Mouse (Mus musculus) limb, embryonic 12.5 days (tissue): ENCODE data around the gene Smim5. TPM values are rescaled to one million over a fixed set of nuclear protein-coding genes. Genes with fewer than 3 reads are reported as not detected.

Experiments used
- ATAC-seq: fragments of 200-750 bp; cut with Nextera tagmentation; 2 replicates; pipeline ENCODE4 v1.8.0; 2017; ENCODE audit warnings: low read depth, moderate TSS enrichment; ENCODE audit not compliant: insufficient number of reproducible peaks, insufficient read depth, low FRiP score, low TSS enrichment
- H3K27ac ChIP-seq: fragments of 300-500 bp; sonication (generic); 2 replicates; pipeline ENCODE4 v1.5.1; 2016; ENCODE audit warnings: mild to moderate bottlenecking, moderate library complexity
- H3K27me3 ChIP-seq: fragments of 300-500 bp; sonication (generic); 2 replicates; pipeline ENCODE4 v1.6.1; 2016; ENCODE audit warnings: mild to moderate bottlenecking, moderate library complexity
- H3K36me3 ChIP-seq: fragments of 300-500 bp; sonication (generic); 2 replicates; pipeline ENCODE4 v1.6.1; 2016; ENCODE audit warnings: mild to moderate bottlenecking, moderate library complexity
- H3K4me1 ChIP-seq: fragments of 300-500 bp; sonication (generic); replicated peaks from 2 replicates; pipeline ENCODE4 v1.6.1; 2016
- H3K4me2 ChIP-seq: fragments of 300-500 bp; sonication (generic); 2 replicates; pipeline ENCODE4 v1.6.1; 2016; ENCODE audit warnings: mild to moderate bottlenecking, moderate library complexity
- H3K4me3 ChIP-seq: fragments of 300-500 bp; sonication (generic); replicated peaks from 2 replicates; pipeline ENCODE4 v1.5.1; 2016; ENCODE audit warnings: mild to moderate bottlenecking
- H3K9ac ChIP-seq: fragments of 300-500 bp; sonication (generic); replicated peaks from 2 replicates; pipeline ENCODE4 v1.6.1; 2016; ENCODE audit warnings: mild to moderate bottlenecking, moderate library complexity
- H3K9me3 ChIP-seq: fragments of 300-500 bp; sonication (generic); 2 replicates; pipeline ENCODE4 v1.6.1; 2016; ENCODE audit warnings: mild to moderate bottlenecking, moderate library complexity
- WGBS: fragments of 180-500 bp; shearing (Covaris S2); methylation state at CpG from one replicate; pipeline ENCODE4 v1.1.7; 2016; 5-methylcytosine and 5-hydroxymethylcytosine counted together
- polyA plus RNA-seq: library from polyadenylated mRNA; unstranded; fragments of >200 nt; fragmentation: Nextera tagmentation; extraction: Ambion mirVana; gene quantifications from 2 replicates; pipeline ENCODE4 v1.2.1, GENCODE M21; 2016

Gene Smim5
- polyA plus RNA-seq, 1 experiment from 2014 or later, result 3.1 TPM

GRCm38 (mm10) chr11:115929818-115930217, 30.1 kb downstream of the Smim5 start:
- Histone ChIP-seq H3K36me3 (peaks cover 34% of the 10 kb centered on the region), H3K27me3 (no peaks in the 10 kb centered on the region), H3K4me2 (no peak overlapping the region), H3K9ac (no peak overlapping the region), H3K4me3 (no peak overlapping the region), H3K4me1 (peaks cover 18% of the 10 kb centered on the region), H3K27ac (no peak overlapping the region), H3K9me3 (no peaks in the 10 kb centered on the region)
- WGBS, result 71% methylated on average over 3 of the region's 3 CpGs
- no peak for ATAC-seq

GRCm38 (mm10) chr11:115931235-115931634, 31.5 kb downstream of the Smim5 start:
- Histone ChIP-seq H3K9me3 (no peaks in the 10 kb centered on the region), H3K27ac (no peak overlapping the region), H3K4me1 (peaks cover 19% of the 10 kb centered on the region), H3K4me3 (no peak overlapping the region), H3K27me3 (no peaks in the 10 kb centered on the region), H3K9ac (no peak overlapping the region), H3K4me2 (no peak overlapping the region), H3K36me3 (peaks cover 41% of the 10 kb centered on the region)
- ATAC-seq, result no peak
- WGBS, result 71% methylated on average over 3 of the region's 3 CpGs

GRCm38 (mm10) chr11:115933108-115933746, 33.5 kb downstream of the Smim5 start, which contains the start of the genes Sap30bp and Recql5:
Sap30bp (plus strand) TSS chr11:115933282.
Recql5 (minus strand) TSS chr11:115933477.
- Histone ChIP-seq H3K4me1 (peaks cover 19% of the 10 kb centered on the region), H3K9ac (peak within 1 kb of the TSS; percentile 88), H3K27me3 (no peaks in the 10 kb centered on the region), H3K4me2 (peak within 1 kb of the TSS; percentile 84), H3K9me3 (no peaks in the 10 kb centered on the region), H3K27ac (0 out of 2 replicates have a peak within 1 kb of the TSS, but pooled peaks have one; percentile 26), H3K36me3 (peaks cover 44% of the 10 kb centered on the region), H3K4me3 (peak within 1 kb of the TSS; percentile 91)
- WGBS, result under 1% methylated on average over 28 of the region's 28 CpGs
- ATAC-seq, result peak; percentile 90

- Histone ChIP-seq H3K9me3 (no peaks in the 10 kb centered on the region), H3K9ac (peak overlapping the region; percentile 88), H3K36me3 (peaks cover 42% of the 10 kb centered on the region), H3K4me1 (peaks cover 19% of the 10 kb centered on the region), H3K4me3 (peak overlapping the region; percentile 91), H3K27ac (0 out of 2 replicates have a peak overlapping the region, but pooled peaks have one; percentile 26), H3K27me3 (no peaks in the 10 kb centered on the region), H3K4me2 (peak overlapping the region; percentile 77)
- ATAC-seq, result 0 out of 2 replicates have a peak, but pooled peaks have one; percentile 10
- 1% methylated on average over 16 of the region's 16 CpGs for WGBS
Observed at GRCm38 (mm10) chr11:115933747-115934110, 34.0 kb downstream of the Smim5 start.

GRCm38 (mm10) chr11:115939690-115940329, 40.0 kb downstream of the Smim5 start:
- peaks cover 93% of the 10 kb centered on the region for H3K36me3 ChIP-seq
- no peak overlapping the region for H3K9ac ChIP-seq
- no peak overlapping the region for H3K4me3 ChIP-seq
- no peak overlapping the region for H3K27ac ChIP-seq
- no peak for ATAC-seq
- H3K9me3 ChIP-seq, result no peaks in the 10 kb centered on the region
- no peaks in the 10 kb centered on the region for H3K27me3 ChIP-seq
- H3K4me2 ChIP-seq, result no peak overlapping the region
- peaks cover 1% of the 10 kb centered on the region for H3K4me1 ChIP-seq
- WGBS, result 48% methylated on average over 6 of the region's 6 CpGs

GRCm38 (mm10) chr11:115941980-115942379, 42.2 kb downstream of the Smim5 start:
- Histone ChIP-seq H3K4me2 (no peak overlapping the region), H3K36me3 (peaks cover 94% of the 10 kb centered on the region), H3K9ac (no peak overlapping the region), H3K4me1 (no peaks in the 10 kb centered on the region), H3K27ac (no peak overlapping the region), H3K27me3 (no peaks in the 10 kb centered on the region), H3K4me3 (no peak overlapping the region), H3K9me3 (no peaks in the 10 kb centered on the region)
- no peak for ATAC-seq
- WGBS, result 86% methylated on average over 7 of the region's 7 CpGs

GRCm38 (mm10) chr11:115945247-115945646, 45.5 kb downstream of the Smim5 start:
- no peaks in the 10 kb centered on the region for H3K9me3 ChIP-seq
- no peaks in the 10 kb centered on the region for H3K4me1 ChIP-seq
- no peak overlapping the region for H3K9ac ChIP-seq
- no peak overlapping the region for H3K4me2 ChIP-seq
- no peaks in the 10 kb centered on the region for H3K27me3 ChIP-seq
- H3K27ac ChIP-seq, result 0 out of 2 replicates have a peak overlapping the region, but pooled peaks have one; percentile 23
- peaks cover 98% of the 10 kb centered on the region for H3K36me3 ChIP-seq
- no peak for ATAC-seq
- 88% methylated on average over 8 of the region's 8 CpGs for WGBS
- H3K4me3 ChIP-seq, result no peak overlapping the region

GRCm38 (mm10) chr11:115946221-115946828, 46.6 kb downstream of the Smim5 start:
- H3K9ac ChIP-seq, result no peak overlapping the region
- no peaks in the 10 kb centered on the region for H3K4me1 ChIP-seq
- H3K9me3 ChIP-seq, result no peaks in the 10 kb centered on the region
- 89% methylated on average over 9 of the region's 9 CpGs for WGBS
- no peak overlapping the region for H3K4me2 ChIP-seq
- H3K4me3 ChIP-seq, result no peak overlapping the region
- no peak for ATAC-seq
- no peak overlapping the region for H3K27ac ChIP-seq
- no peaks in the 10 kb centered on the region for H3K27me3 ChIP-seq
- H3K36me3 ChIP-seq, result peaks cover 98% of the 10 kb centered on the region

GRCm38 (mm10) chr11:115948316-115948715, 48.5 kb downstream of the Smim5 start:
- H3K4me2 ChIP-seq, result no peak overlapping the region
- no peaks in the 10 kb centered on the region for H3K27me3 ChIP-seq
- 94% methylated on average over 9 of the region's 9 CpGs for WGBS
- H3K4me1 ChIP-seq, result no peaks in the 10 kb centered on the region
- no peak overlapping the region for H3K27ac ChIP-seq
- H3K9ac ChIP-seq, result no peak overlapping the region
- no peak for ATAC-seq
- H3K4me3 ChIP-seq, result no peak overlapping the region
- H3K9me3 ChIP-seq, result no peaks in the 10 kb centered on the region
- peaks cover 98% of the 10 kb centered on the region for H3K36me3 ChIP-seq

GRCm38 (mm10) chr11:115950719-115951118, 51.0 kb downstream of the Smim5 start:
- H3K9ac ChIP-seq, result no peak overlapping the region
- H3K36me3 ChIP-seq, result peaks cover 98% of the 10 kb centered on the region
- no peak overlapping the region for H3K27ac ChIP-seq
- WGBS, result 87% methylated on average over 2 of the region's 2 CpGs
- H3K9me3 ChIP-seq, result no peaks in the 10 kb centered on the region
- H3K4me1 ChIP-seq, result no peaks in the 10 kb centered on the region
- no peak overlapping the region for H3K4me3 ChIP-seq
- no peak for ATAC-seq
- H3K4me2 ChIP-seq, result no peak overlapping the region
- no peaks in the 10 kb centered on the region for H3K27me3 ChIP-seq

- ATAC-seq, result no peak
- no peak overlapping the region for H3K4me2 ChIP-seq
- no peaks in the 10 kb centered on the region for H3K27me3 ChIP-seq
- H3K36me3 ChIP-seq, result peaks cover 88% of the 10 kb centered on the region
- H3K4me3 ChIP-seq, result no peak overlapping the region
- H3K9me3 ChIP-seq, result no peaks in the 10 kb centered on the region
- no peak overlapping the region for H3K9ac ChIP-seq
- 90% methylated on average over 5 of the region's 5 CpGs for WGBS
- 0 out of 2 replicates have a peak, but pooled peaks cover 6% of the 10 kb centered on the region for H3K4me1 ChIP-seq
- H3K27ac ChIP-seq, result no peak overlapping the region
Observed at GRCm38 (mm10) chr11:115954712-115955111, 54.9 kb downstream of the Smim5 start.
